Mouse (Mus musculus) embryonic fibroblast, embryonic 13.5 days (primary cell): ENCODE results near the gene Ccr10.

Source experiments
- CTCF ChIP-seq: IDR thresholded peaks from 2 replicates; pipeline ENCODE4 v1.5.1; 2011; ENCODE audit warnings: mild to moderate bottlenecking, control low read depth, low read length, moderate library complexity, borderline replicate concordance; ENCODE audit not compliant: insufficient read depth
- POLR2A ChIP-seq: IDR thresholded peaks from 2 replicates; pipeline ENCODE4 v1.6.1; 2011; ENCODE audit warnings: low read depth, mild to moderate bottlenecking, control low read depth, low read length, moderate library complexity

GRCm38 (mm10) chr11:101185441-101185840 is 10.2 kb upstream of the Ccr10 start:
- TF ChIP-seq CTCF (no peak), POLR2A (no peak)
